Mouse (Mus musculus) spleen, adult 2 months (tissue): ENCODE data around the gene Ahdc1.

Experiments used
- CTCF ChIP-seq: fragments of 200-500 bp; IDR thresholded peaks from 2 replicates; pipeline ENCODE4 v1.5.1; 2011; ENCODE audit warnings: mild to moderate bottlenecking, inconsistent platforms; ENCODE audit not compliant: insufficient read depth, insufficient read length, insufficient replicate concordance; ENCODE audit errors: extremely low read depth
- POLR2A ChIP-seq: fragments of 200-500 bp; IDR thresholded peaks from 2 replicates; pipeline ENCODE4 v1.6.1; 2011; ENCODE audit warnings: low read depth, low read length, inconsistent platforms

- TF ChIP-seq CTCF = no peak
- no peak for TF ChIP-seq POLR2A
Observed at GRCm38 (mm10) chr4:133062286-133062685, 51.2 kb downstream of the Ahdc1 start.
